Mouse (Mus musculus): ENCODE results near the gene Ank3. TPM values are rescaled to one million over a fixed set of nuclear protein-coding genes. Genes with fewer than 3 reads are reported as not detected.
A peak's percentile ranks its signal among the peaks of the same experiment; 100 is the strongest.

Gene Ank3
- polyA plus RNA-seq, 1 experiment from 2014 or later: 7.1 TPM

- Histone ChIP-seq H3K27ac (ENCODE audit: low read depth) (no peak overlapping the region), H3K4me3 (ENCODE audit: low read depth, low read length) (no peak overlapping the region), H3K9ac (replicated peaks) (no peak overlapping the region), H3K4me2 (ENCODE audit: low read depth, low read length) (no peak overlapping the region), H3K36me3 (replicated peaks; ENCODE audit: insufficient read depth, low read length) (no peaks in the 10 kb centered on the region), H3K9me3 (ENCODE audit: low read length) (no peaks in the 10 kb centered on the region), H3K27me3 (ENCODE audit: insufficient read depth, low read length) (no peaks in the 10 kb centered on the region), H3K4me1 (ENCODE audit: insufficient read depth) (no peaks in the 10 kb centered on the region; the same call in none of the 2 replicates)
- no peak for ATAC-seq
- DNase-seq: no peak
- WGBS (ENCODE audit: insufficient replicate concordance): 84% methylated on average over 8 of the region's 8 CpGs
- TF ChIP-seq EP300 (IDR thresholded peaks at IDR 0.05; ENCODE audit: low read depth) (no peak), CTCF (IDR thresholded peaks at IDR 0.05; ENCODE audit: low read depth) (no peak)
These were observed 500.2 kb downstream of the Ank3 start for GRCm38 (mm10) chr10:69898821-69899220.

- H3K9ac ChIP-seq (replicated peaks): no peak overlapping the region
- H3K27me3 ChIP-seq (ENCODE audit: insufficient read depth, low read length): no peaks in the 10 kb centered on the region
- ATAC-seq (no peak), DNase-seq (no peak)
- no peak overlapping the region for H3K27ac ChIP-seq (ENCODE audit: low read depth)
- no peaks in the 10 kb centered on the region; the same call in none of the 2 replicates for H3K4me1 ChIP-seq (ENCODE audit: insufficient read depth)
- H3K36me3 ChIP-seq (replicated peaks; ENCODE audit: insufficient read depth, low read length): no peaks in the 10 kb centered on the region
- no peak overlapping the region for H3K4me3 ChIP-seq (ENCODE audit: low read depth, low read length)
- no peak overlapping the region for H3K4me2 ChIP-seq (ENCODE audit: low read depth, low read length)
- TF ChIP-seq CTCF (IDR thresholded peaks at IDR 0.05; ENCODE audit: low read depth) (no peak), EP300 (IDR thresholded peaks at IDR 0.05; ENCODE audit: low read depth) (no peak)
- WGBS (ENCODE audit: insufficient replicate concordance): 58% methylated on average over 3 of the region's 3 CpGs
- no peaks in the 10 kb centered on the region for H3K9me3 ChIP-seq (ENCODE audit: low read length)
These were observed 501.2 kb downstream of the Ank3 start for GRCm38 (mm10) chr10:69899788-69900187.

GRCm38 (mm10) chr10:69902024-69902423 is 503.5 kb downstream of the Ank3 start:
- Histone ChIP-seq H3K4me3 (ENCODE audit: low read depth, low read length) (no peak overlapping the region), H3K36me3 (replicated peaks; ENCODE audit: insufficient read depth, low read length) (no peaks in the 10 kb centered on the region), H3K4me2 (ENCODE audit: low read depth, low read length) (no peak overlapping the region), H3K27me3 (ENCODE audit: insufficient read depth, low read length) (no peaks in the 10 kb centered on the region), H3K4me1 (ENCODE audit: insufficient read depth) (peaks cover under 1% of the 10 kb centered on the region), H3K27ac (ENCODE audit: low read depth) (no peak overlapping the region), H3K9ac (replicated peaks) (no peak overlapping the region), H3K9me3 (ENCODE audit: low read length) (no peaks in the 10 kb centered on the region)
- DNase-seq (no peak), ATAC-seq (peak; percentile 82)
- 75% methylated on average over 6 of the region's 6 CpGs for WGBS (ENCODE audit: insufficient replicate concordance)
- peak; percentile 66 for TF ChIP-seq EP300 (IDR thresholded peaks at IDR 0.05; ENCODE audit: low read depth)
- no peak for TF ChIP-seq CTCF (IDR thresholded peaks at IDR 0.05; ENCODE audit: low read depth)

- DNase-seq (no peak), ATAC-seq (no peak)
- Histone ChIP-seq H3K9ac (replicated peaks) (no peak overlapping the region), H3K4me1 (ENCODE audit: insufficient read depth) (peaks cover 18% of the 10 kb centered on the region), H3K27me3 (ENCODE audit: insufficient read depth, low read length) (no peaks in the 10 kb centered on the region), H3K4me3 (ENCODE audit: low read depth, low read length) (no peak overlapping the region), H3K27ac (ENCODE audit: low read depth) (no peak overlapping the region), H3K9me3 (ENCODE audit: low read length) (no peaks in the 10 kb centered on the region), H3K36me3 (replicated peaks; ENCODE audit: insufficient read depth, low read length) (no peaks in the 10 kb centered on the region), H3K4me2 (ENCODE audit: low read depth, low read length) (no peak overlapping the region)
- 46% methylated on average over 10 of the region's 10 CpGs for WGBS (ENCODE audit: insufficient replicate concordance)
- TF ChIP-seq CTCF (IDR thresholded peaks at IDR 0.05; ENCODE audit: low read depth): no peak
- TF ChIP-seq EP300 (IDR thresholded peaks at IDR 0.05; ENCODE audit: low read depth): no peak
These were observed 505.7 kb downstream of the Ank3 start for GRCm38 (mm10) chr10:69904321-69904720.

- H3K36me3 ChIP-seq (replicated peaks; ENCODE audit: insufficient read depth, low read length): no peaks in the 10 kb centered on the region
- H3K4me2 ChIP-seq (ENCODE audit: low read depth, low read length): peak overlapping the region; percentile 39
- no peak overlapping the region for H3K9ac ChIP-seq (replicated peaks)
- WGBS (ENCODE audit: insufficient replicate concordance): 54% methylated on average over 12 of the region's 12 CpGs
- H3K4me1 ChIP-seq (ENCODE audit: insufficient read depth): peaks cover 32% of the 10 kb centered on the region
- H3K27me3 ChIP-seq (ENCODE audit: insufficient read depth, low read length): no peaks in the 10 kb centered on the region
- H3K9me3 ChIP-seq (ENCODE audit: low read length): no peaks in the 10 kb centered on the region
- DNase-seq (peak; percentile 80), ATAC-seq (peak; percentile 89)
- H3K4me3 ChIP-seq (ENCODE audit: low read depth, low read length): no peak overlapping the region
- no peak overlapping the region for H3K27ac ChIP-seq (ENCODE audit: low read depth)
- no peak for TF ChIP-seq EP300 (IDR thresholded peaks at IDR 0.05; ENCODE audit: low read depth)
- no peak for TF ChIP-seq CTCF (IDR thresholded peaks at IDR 0.05; ENCODE audit: low read depth)
These were observed 509.5 kb downstream of the Ank3 start for GRCm38 (mm10) chr10:69907795-69908764.

GRCm38 (mm10) chr10:69909856-69910255 is 511.3 kb downstream of the Ank3 start:
- WGBS (ENCODE audit: insufficient replicate concordance): 60% methylated on average over 4 of the region's 4 CpGs
- H3K27ac ChIP-seq (ENCODE audit: low read depth): peak overlapping the region; percentile 79
- TF ChIP-seq EP300 (IDR thresholded peaks at IDR 0.05; ENCODE audit: low read depth) (no peak), CTCF (IDR thresholded peaks at IDR 0.05; ENCODE audit: low read depth) (no peak)
- DNase-seq (no peak), ATAC-seq (peak; percentile 30)
- H3K9ac ChIP-seq (replicated peaks): no peak overlapping the region
- peak overlapping the region; percentile 47 for H3K4me2 ChIP-seq (ENCODE audit: low read depth, low read length)
- no peaks in the 10 kb centered on the region for H3K36me3 ChIP-seq (replicated peaks; ENCODE audit: insufficient read depth, low read length)
- no peaks in the 10 kb centered on the region for H3K27me3 ChIP-seq (ENCODE audit: insufficient read depth, low read length)
- H3K4me1 ChIP-seq (ENCODE audit: insufficient read depth): peaks cover 32% of the 10 kb centered on the region
- no peak overlapping the region for H3K4me3 ChIP-seq (ENCODE audit: low read depth, low read length)
- no peaks in the 10 kb centered on the region for H3K9me3 ChIP-seq (ENCODE audit: low read length)

Measured in liver, postnatal 0 days (tissue).